Mouse (Mus musculus): ENCODE results near the gene Borcs5.

Gene Borcs5

DNA sequence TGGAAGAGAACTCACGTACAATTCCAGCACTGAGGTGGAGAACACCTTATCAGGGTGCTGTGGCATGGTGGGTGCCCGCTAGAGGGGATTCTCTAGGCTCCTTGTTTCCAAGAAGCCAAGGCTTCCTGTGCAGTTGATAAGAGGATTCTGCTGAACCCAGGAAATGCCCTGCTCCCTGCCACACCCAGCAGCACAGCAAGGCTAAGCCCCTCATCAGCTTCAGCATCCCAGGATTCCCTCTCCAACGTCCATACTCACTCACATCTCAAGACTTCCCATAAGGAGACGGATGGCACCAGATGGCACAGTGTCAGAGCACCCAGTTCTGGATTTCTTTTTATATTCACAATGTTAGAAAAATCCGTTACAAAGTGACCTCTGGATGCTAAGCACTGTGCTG is 79.8 kb downstream of the Borcs5 start:
- DNase-seq, result no peak

DNA sequence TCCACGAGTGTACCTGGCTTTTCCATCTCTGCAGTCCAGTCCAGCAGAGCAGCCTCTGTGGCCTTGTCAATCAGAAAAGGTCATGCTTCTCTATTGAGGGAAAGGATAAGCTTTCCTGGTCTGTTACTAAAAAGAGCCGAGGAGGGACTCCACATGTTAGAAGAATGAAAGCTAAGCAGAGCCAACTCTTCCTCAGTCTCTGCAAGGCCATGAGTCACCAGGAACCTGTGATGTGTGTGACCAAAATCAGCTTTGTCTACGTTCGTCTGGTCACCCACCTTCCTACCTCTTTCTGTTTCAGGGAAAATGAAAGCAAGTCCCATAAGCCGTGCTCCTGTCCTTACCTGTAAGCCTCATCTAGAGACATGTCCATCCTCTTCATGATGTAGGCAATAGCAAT is 80.8 kb downstream of the Borcs5 start:
- DNase-seq, result no peak

DNA sequence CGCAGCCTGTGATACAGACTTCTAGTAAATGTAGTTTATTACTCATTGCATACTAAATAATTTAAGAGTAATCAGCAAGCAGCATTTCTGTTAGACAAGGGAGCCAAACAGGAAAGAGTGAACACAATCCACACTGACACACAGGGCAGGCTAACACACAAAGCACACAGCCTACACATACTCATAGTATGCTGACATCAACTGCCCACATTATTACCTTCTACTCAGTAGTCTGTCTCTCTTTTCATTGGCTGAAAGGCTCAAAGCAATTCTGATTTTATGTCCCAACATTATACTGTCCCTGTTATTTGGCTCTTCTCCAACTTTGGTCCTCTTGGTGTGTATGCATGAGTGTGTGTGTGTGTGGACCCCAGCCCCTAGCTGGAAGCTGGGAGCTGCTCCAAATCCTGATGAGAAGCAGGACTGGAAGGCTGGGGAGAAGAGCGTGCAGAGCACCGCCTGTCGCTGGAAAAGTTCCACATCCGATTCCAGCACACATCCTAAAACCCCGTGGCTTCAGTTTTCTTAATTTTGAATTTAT is 82.5 kb downstream of the Borcs5 start:
- peak in 1 of 2 experiments; percentile 24 for DNase-seq

DNA sequence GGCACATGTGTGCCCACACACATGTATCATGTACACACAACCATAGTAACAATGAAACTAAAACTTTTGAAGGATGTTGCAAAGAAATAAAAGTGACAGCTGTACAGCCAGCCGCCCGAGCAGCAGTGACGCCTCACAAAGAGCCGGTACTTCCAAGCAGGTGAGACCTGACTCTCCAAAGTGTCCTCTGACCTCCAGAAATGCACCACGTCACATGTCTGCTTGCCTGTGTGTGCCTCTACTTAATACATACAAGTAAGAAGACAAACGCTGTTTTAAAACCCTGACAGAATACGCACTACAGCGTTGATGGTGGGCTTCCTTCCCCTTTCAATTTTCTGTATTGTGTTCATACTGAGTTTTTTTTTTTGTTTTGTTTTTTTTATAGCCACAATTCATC is 83.6 kb downstream of the Borcs5 start:
- DNase-seq, result no peak

DNA sequence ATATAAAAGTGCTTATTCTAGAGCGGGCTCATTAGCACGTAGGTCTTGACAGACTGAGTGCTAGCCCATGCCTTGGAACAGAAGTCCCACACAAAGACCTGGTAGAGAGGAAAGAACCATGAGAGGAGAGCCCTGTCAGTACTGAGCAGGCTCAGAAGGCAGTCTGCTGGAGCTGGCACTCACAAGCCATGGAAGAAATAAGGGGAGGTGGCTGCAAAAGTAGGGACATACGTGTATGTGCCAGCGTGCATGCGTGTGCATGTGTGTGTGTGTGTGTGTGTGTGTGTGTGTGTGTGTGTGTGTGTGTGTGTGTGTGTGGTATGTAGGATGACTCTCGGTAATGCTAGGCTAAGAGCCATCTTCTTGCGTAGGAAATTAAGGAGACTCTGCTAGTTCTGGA is 84.0 kb downstream of the Borcs5 start:
- DNase-seq, result no peak

DNA sequence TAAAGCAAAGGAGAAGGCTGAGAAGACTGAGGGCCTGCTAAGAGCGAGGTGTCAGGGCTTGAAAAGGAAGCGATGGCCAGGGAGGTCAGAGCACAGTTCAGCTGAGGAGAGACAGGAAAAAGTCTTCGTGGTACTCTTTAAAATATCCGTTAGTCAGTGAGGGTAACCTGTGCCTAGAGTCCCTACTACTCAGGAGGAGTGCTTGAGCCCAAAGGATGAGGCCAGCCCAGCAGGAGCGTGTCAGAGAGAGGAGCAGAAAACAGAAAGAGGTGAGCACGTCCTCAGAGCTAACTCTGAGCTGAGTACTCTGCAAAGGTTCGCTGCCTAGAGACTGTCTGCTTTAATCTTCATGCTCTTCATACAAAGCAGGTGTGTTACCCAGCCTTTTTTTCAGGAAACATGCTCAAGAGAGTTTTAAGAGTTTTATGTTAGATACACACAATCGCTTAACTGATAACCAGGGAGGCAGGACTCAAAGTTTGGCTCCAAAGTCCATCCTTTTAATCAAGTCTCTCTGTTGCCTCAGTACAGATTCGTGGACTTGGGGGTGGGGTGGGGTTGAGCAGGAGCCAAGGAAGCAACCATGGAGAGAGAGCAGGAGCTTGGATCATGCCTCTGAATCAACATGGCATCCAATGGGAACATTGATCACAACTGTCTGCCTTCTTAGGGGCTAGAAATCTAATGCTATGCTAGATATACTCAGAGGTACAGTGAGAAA is 84.7 kb downstream of the Borcs5 start:
- DNase-seq, result no peak

DNA sequence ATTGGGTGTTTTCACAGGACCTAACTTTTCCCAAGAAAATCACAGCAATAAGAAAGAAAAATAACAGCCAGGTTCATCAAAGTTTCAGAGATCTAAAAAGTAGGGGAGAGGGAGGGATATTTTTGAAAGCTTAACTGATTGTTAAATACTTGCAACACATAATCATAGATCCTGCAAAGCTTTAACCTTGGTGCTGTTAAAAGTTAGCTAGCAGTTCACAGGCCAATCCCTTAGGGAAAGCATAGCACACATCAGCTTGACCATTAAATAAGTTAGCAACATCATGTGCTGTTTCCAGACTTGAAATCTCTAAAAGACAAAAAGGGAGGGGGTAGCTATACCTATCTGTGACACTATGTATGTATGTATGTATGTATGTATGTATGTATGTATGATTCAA is 86.1 kb downstream of the Borcs5 start:
- DNase-seq, result no peak

DNA sequence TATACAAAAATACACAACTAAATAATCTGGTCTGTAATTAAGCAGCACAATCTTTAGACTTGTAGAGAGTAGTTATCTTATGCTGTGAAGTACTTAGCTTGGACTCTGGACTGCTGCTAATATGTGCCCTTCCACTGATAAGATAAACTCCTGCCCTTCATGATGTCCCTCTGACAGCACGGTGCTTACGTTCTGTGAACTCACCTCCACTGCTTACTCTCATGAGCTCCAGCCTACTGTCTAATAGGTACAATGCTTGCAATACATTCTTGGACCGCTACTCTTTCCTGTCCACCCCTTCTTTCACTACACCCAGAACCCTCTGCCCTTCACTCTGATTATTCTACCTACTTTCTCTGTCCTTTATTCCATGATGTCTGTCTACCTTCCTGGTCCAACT is 91.7 kb downstream of the Borcs5 start:
- no peak for DNase-seq

DNA sequence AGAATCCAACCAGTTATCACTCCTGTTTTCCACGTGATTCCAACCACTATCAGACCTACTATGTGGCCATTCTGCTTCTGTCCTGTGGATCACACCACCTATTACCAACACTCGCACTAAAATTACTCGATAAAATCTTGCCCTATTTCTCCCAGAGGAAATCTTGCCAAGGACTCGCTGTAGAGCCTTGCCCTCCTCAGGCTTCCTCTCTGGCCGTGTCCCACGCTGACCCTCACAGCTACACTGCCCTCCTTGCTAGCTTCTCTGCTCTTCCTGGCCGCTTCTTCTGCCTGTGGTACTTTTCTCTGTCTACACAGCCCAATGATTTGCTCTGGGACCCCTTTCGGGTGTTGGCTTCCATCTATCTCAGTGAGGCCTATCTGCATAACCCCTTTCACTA is 93.5 kb downstream of the Borcs5 start:
- DNase-seq, result no peak

DNA sequence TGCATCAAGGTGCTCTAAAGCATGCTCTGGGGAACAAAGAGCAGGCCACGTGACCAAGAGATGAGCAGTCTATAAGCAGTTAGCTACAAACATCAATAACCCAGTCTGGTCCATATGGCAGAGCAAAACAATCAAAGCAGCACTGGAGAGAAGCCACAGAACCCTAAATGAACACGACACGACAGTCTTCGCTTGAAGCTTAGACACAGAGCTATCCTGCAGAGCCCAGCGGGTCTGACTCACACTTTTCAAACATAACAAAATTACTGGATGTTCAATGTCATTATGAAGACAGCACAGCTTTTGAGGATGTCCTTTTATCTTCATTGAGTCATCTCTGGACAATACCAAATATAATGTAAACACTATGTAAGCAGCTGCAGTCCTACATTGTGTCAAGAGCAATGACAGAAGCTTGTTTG is 94.5 kb downstream of the Borcs5 start:
- no peak for DNase-seq

DNA sequence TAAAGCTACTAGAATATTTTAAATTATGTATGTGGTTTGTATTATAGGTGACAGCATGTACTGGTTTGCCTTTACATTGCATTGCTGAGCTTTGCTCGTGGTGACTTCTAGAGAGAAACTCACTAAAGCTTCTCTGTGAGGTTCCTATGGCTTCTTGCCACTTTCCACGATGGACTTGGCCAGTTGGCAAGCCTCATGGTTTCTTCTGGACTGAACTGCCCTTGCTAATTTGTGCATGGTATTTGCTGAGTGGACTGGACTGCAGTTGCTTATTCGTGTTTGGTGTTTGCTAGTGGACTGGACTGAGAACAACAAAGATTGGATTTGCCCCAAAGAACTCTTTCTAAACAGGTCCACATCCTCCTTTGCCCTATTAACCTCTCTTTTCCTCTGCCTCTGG is 97.5 kb downstream of the Borcs5 start:
- peak; percentile 40 to 48 for DNase-seq

DNA sequence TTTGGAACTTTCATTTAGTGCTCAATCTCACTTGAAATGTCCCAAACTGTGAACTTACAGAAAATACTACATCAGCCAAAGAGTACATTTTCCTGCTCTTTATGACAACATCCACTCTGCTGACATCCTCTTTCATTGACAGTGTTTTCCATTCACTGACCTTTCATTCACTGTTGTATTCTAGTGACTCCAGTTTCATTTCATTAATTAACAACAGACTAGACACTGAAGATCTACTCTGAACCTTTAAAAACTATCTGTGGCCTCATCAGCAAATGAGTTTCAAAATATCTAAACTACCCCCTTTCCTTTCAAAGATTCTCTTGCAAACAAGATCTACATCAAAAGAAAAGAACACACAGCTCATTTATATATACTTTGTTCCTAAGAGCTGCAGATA is 104.3 kb downstream of the Borcs5 start:
- no peak for DNase-seq

DNA sequence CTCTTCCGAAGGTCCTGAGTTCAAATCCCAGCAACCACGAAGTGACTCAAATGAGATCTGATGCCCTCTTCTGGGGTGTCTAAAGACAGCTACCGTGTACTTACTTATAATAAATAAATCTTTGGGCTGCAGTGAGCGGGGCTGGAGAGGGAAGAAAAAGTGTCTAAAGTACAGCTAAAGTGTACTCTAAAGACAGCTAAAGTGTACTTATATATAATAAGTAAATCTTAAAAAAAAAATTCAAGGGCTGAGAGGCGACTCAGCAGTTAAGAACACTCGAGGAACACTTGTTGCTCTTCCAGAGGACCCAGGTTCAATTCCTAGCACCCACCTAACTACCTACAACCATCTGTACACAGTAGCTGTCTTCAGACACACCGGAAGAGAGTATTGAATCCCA is 106.6 kb downstream of the Borcs5 start:
- no peak for DNase-seq

DNA sequence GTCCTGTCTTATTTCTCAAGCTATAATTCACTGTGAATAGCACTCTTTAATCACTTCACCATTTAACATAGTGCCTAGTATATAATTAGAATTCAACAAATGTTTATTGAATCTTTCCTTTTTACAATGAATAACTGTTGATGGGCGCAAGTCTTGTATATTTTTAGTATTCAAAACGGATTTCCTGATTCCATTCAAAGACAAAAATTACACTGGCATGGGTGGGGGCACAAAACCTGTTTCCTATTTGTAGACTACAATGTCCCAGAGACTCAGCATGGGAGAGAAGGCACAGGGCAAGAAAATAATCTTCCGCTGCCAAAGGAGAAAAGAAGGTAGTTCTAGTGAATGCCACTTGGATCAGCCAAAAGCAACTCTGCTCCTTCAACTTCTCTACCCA is 108.8 kb downstream of the Borcs5 start:
- DNase-seq, result no peak

DNA sequence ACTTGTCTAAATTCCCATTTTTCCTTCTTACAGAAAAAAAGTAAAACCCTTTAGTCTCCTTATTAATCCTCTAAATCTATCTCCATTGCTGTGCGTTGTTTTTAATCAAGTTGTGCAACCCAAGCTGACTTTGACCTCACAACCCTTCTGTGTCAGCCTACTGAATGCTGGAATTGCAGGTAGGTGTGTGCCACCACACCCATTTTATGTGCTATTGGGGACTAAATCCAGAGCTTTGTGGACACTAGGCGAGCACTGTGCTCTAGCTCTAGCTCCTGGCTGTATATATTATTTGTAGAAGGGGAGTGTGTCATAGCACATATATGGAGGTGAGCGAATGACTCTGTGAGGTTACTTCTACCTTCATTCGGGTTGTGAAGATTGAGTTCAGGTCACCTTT is 111.8 kb downstream of the Borcs5 start:
- DNase-seq, result no peak

DNA sequence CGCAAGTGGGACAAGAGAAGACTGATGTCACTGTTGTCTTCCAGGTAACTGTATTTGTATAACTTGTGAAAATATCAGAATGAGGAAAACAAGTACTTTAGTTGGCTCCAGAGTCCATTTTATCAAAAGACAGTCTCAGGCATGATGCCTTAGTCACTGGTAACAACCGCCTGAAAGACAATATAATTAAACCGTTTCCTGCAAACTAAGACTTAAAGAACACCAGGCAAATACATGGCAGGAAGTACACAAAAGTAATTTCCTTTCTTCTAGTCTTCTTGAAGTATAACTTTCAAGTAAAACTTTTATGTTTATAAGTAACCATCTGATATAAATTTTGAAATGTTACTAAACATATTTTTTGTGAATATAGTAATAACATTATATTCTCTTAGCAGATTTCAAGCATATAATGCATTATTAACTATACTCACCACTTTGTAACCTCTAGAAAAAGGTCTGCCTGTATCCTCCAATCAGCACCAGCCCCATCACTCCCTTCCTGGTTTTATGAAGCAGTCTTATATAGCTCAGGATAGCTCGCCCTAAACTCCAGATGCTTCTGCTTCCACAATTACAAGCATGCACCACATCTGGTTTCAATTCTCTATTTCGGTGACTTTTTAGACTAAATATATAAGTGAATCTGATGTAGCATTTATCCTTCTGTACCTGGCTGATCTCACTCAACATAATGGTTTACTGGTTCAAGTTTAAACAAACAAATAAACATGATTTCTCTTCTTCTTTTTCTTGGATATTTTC is 112.8 kb downstream of the Borcs5 start:
- DNase-seq, result no peak

DNA sequence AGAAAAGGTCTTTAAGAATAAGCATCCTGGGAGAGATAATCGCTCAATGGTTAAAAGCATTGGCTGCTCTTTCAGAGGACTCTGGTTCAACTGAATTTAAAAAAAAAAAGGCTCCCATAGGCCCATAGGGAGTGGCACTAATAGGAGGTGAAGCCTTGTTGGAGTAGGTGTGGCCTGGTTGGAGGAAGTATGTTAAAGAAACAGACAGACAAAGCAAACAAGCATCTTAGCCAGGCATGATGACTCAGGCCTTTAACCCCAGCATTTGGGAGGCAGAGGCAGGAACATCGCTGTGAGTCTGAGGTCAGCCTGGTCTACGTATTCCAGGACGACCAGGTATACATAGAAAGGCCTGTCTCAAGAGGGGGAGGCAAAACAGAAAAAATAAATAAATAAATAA is 114.1 kb downstream of the Borcs5 start:
- DNase-seq, result no peak

DNA sequence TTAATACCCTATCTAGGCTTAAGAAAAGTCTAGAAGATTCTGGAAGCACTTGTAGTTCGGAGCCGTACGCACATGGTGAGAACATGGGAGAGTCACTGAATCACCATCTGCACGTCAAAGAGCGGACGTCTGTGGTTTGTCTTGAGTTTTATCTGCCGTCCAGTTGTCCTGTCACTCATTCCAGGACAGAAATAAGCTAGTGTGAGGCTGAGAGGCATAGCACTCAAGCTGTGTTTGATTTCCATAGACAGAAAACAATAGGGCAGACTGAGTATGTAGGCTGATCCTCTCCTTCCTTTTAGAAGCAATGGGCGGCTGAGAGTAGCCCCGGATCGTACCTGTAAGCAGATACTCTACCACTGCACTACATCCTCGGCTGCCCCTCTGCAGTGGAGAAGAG is 114.5 kb downstream of the Borcs5 start:
- DNase-seq, result no peak

DNA sequence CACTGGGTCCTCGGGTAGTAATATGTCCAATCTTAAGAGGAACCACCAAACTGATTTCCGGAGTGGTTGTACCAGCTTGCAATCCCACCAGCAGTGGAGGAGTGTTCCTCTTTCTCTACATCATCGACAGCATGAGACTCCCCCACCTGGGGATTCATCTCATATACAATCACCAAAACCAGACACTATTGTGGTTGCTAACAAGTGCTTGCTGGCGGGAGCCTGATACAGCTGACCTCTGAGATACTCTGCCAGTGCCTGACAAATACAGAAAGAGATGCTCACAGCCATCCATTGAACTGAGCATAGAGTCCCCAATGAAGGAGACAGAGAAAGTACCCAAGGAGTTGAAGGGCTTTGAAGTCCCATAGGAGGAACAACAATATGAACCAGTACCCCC is 116.7 kb downstream of the Borcs5 start:
- no peak for DNase-seq
